Mouse (Mus musculus) MN1 (cell line): ENCODE results near the gene Dag1.
"Not testable (repeated sequence)": the region's sequence is repeated elsewhere in the genome, so short reads cannot be mapped to it uniquely, and the experiment has no call there.

ENCODE experiments used
- DNase-seq: peaks from one replicate; pipeline ENCODE4 v3.0.0-alpha.2; 2016; ENCODE audit warnings: low spot score

The Dag1 gene

DNA sequence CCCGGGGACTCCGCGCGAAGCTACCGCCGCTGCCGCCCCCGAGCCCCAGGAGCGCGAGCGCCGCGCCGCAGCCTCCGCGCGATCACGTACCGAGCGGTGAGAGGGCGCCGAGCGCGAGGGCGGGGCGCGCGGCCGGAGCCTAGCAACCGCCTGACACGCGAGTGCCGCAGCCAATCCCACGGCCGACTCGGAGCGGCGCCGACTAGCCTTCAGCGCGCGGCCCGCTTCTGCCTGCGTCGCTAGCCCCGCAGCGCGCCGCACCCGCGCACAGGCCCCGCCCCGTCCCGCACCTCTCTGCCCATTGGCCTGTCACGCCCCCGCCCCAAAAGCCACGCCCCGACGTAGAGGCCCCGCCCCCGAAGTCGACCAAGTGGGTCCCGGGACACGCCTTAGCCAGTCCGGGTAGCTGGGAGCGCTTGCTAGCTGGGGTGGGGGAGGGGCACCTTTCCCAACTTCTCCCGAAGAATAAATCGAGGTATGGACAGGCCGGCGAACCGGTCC, at the start of gene Dag1:
Gene Dag1, minus strand, starts transcription at position 269 of the 501 bp plus-strand sequence.
- peak; percentile 97 for DNase-seq

GRCm38 (mm10) chr9:108308141-108308540, 44.4 kb upstream of the Dag1 start:
- peak; percentile 22 for DNase-seq

- DNase-seq = no peak
Measured at GRCm38 (mm10) chr9:108307021-108307807, 43.5 kb upstream of the Dag1 start.

DNA sequence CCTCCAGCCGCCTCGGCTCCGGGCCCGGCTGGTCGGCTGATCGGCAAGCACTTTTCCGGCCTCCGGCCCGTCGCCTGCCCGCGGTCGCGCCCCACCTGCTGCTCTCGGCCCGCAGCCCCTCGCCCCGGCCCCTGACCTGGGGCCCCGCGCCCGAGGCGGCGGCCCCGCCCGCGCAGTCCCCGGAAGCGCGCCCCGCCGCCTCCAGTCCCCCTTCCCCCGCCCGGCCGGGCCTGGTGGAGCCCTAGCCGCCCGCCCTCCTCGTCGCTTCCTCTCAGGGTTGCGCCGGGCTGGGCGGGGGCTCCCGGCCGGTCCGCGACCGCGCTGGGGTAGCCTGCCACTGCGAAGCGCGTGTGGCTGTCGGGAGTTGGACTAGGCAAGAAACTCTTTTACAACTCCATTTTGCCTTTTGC, 42.8 kb upstream of the Dag1 start:
- peak; percentile 81 for DNase-seq

DNA sequence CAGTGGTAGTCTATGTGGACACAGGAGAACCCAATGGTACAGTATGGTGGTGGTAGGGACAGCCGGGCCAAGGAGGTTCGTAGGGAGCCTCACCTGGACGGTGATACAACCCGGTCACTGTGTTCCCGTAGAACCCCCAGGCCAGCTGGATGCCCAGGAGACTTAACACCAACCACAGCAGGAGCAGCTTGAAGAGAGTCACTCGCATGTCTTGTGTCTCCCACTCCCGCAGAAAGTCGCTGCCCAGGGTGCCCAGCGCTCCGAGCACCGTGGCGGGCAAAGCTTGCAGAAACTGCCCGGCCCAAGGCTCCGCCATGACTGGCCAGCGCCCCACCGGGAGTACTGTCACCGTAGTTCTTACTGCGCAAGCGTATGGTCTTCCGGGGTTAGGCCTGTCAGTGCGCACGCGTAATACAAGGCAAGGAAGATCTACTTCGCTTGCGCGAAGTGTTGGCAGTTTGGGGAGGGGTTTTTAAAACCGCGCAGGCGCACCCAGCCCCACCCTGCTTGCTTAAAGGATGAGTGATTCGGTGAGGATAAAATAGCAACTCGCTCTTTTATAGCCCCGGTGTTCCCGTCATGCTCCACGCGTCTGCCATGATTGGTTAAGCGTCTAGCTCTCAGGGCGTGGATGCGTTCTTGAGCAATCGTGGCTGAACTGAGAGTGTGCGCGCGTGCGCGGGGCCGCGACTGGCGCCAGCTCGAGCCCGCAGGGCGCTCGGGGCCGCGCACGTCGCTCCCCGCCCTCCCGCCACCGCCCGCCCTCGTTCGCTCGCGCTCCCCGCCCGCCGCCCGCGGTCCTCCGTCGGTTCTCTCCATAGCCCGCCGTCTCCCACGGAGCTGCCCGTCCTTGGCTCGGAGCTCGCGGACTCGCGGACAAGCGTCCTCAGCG, 42.1 kb upstream of the Dag1 start, which contains the start of the genes Rhoa and Tcta:
Gene Rhoa, plus strand, starts transcription at position 501 of the 892 bp plus-strand sequence.
Gene Tcta, minus strand, starts transcription at position 532 of the 892 bp plus-strand sequence.
- DNase-seq = peak; percentile 99

- DNase-seq = no peak
Measured at GRCm38 (mm10) chr9:108305170-108305569, 41.4 kb upstream of the Dag1 start.

DNA sequence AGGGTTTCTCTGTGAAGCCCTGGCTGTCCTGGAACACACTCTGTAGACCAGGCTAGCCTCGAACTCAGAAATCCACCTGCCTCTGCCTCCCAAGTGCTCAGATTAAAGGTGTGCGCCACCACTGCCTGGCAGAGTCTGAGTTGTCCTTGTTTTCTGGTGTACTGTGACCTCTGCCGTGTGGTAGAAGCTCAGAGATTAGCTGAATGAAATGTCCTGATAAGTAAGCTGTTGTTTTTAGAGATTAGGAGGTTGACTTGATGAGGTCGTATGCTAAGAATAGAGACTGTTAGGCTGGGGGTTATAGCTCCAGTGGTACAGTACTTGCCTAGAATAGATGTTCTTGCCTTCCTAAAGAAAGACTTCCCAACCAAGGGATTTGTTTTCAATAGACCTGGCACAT, 41.0 kb upstream of the Dag1 start:
- DNase-seq = no peak

DNA sequence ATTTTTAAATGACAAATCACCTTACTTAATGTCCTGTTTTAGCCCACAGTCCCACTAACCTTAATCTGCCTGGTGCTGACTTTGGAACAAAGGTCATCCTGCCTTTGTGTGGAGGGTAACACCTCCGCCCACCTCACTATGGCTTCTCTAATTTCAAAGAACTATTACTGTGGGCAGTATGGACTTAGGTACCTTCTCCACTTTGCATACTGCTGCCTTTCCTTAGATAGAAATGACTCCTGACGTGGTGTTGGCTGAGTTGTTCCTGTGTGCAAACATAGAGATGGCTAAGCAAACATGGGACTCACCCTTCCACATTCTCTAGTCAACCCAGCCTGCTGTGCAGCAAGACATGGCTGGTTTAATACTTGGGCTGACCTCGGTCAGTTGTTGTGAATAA, 38.1 kb upstream of the Dag1 start:
- no peak for DNase-seq

GRCm38 (mm10) chr9:108296453-108297355, 32.9 kb upstream of the Dag1 start, which contains the start of gene Amt:
TSS of gene Amt (plus strand) at chr9:108296853.
- no peak for DNase-seq

DNA sequence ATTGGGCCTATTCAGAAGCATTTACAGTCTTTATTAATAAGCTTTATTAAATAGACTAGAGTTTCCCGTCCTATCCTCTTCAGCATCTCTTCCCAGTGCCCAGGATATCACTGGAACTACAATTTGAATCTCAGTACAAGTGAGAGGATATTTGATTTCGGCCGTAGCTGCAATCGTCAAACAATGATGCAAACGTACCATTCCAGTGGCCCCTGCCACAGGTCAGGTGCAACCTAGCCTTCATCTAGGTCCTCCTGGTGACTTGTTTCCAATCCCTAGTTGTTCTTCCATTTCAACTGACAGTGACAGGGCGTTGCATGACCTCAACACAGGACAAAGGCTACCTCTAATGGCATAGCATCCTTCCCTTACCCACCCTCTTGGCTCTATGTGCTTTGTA, 27.0 kb upstream of the Dag1 start:
- DNase-seq = peak; percentile 29

DNA sequence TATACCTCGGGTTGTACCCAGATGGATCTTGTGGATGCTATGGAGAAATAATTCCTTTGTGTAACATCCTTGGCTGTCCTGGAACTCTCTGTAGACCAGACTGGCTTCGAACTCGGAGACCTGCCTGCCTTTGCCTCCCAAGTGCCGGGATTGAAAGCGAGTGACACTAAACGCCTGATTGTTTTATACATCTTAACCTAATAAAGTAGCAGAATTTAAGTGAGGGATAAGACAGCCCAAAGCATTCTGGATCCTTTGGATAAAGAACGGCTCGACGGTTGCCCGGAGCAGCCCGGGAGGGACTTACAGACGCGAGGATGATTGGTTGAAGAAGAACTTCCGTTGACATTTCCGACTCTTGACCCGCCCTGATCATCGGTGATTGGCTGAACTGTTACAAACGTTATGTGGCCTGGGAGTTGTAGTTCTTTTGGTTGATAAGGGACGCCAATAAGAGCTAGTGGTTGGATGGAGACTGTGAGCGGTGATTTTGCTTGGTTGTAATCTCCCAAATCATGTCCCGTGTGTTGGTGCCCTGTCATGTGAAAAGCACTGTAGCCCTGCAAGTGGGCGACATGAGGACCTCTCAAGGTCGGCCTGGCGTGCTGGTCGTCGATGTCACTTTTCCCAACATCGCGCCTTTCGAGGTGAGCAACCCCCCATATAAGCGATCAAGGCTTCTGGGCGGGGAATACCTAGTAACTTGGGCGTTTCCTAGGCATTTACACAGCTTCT, 26.4 kb upstream of the Dag1 start, which contains the start of gene Nicn1:
Gene Nicn1, plus strand, starts transcription at position 414 of the 735 bp plus-strand sequence.
- DNase-seq = peak; percentile 97

- no peak for DNase-seq
Measured at GRCm38 (mm10) chr9:108289347-108289746, 25.6 kb upstream of the Dag1 start.

DNA sequence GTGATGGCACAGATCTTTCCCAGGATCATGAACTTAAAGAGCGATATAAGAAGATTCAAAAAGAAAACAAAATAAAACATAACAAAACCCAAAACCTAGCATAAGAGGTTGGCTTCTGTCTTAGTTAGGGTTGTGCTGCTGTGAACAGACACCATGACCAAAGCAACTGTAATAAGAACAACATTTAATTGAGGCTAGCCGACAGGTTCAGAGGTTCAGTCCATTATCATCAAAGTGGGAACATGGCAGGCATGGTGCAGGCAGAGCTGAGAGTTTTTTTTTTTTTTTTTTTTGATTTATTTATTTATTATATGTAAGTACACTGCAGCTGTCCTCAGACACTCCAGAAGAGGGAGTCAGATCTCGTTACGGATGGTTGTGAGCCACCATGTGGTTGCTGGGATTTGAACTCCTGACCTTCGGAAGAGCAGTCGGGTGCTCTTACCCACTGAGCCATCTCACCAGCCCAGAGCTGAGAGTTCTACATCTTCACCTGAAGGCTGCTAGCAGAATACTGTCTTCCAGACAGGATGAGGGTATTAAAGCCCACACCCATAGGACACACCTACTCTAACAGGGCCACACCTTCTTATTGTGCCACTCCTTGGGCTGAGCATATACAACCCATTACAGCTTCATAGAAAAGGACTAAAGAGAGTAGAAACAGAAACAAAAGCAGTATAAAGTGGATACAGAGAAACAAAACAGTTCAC, 23.9 kb upstream of the Dag1 start:
- not testable (repeated sequence) for DNase-seq

- DNase-seq = peak; percentile 83
Measured at GRCm38 (mm10) chr9:108284410-108284809, 20.7 kb upstream of the Dag1 start.

DNA sequence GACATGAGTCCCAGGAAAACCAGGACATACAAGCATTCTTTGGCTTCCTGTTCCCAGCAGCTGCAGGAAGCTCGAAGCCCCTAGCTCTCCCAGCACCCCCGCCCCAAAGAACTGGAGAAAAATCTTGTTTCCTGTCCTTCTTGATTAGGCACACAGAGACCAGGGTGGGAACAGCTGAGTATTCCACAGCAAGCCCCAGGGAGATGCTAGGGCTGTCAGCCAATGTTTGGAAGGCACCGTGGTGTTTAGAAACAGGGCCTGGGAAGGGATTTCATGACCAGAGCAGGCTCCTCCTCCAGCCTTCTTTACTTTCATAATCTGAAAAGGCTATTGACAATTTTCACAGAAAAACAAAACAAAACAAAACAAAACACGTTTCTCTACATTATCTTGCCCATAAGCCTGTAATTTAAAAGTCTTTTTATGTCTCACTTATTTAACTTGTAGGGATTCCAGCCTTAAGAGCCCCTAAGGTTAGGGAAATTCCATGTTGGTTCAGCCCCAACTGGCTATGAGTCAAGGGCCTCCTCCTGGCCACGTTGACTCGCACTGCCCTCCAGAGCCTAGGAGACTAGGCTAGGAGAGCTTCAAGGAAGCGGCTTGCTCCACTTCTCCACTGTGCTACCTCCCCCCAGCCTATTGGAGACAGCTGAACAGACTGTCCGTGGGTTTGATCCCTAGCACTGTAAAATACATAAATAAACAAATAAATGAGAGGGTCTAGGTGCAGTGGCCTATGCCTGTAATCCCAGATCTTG, 16.5 kb upstream of the Dag1 start:
- DNase-seq = peak; percentile 69

DNA sequence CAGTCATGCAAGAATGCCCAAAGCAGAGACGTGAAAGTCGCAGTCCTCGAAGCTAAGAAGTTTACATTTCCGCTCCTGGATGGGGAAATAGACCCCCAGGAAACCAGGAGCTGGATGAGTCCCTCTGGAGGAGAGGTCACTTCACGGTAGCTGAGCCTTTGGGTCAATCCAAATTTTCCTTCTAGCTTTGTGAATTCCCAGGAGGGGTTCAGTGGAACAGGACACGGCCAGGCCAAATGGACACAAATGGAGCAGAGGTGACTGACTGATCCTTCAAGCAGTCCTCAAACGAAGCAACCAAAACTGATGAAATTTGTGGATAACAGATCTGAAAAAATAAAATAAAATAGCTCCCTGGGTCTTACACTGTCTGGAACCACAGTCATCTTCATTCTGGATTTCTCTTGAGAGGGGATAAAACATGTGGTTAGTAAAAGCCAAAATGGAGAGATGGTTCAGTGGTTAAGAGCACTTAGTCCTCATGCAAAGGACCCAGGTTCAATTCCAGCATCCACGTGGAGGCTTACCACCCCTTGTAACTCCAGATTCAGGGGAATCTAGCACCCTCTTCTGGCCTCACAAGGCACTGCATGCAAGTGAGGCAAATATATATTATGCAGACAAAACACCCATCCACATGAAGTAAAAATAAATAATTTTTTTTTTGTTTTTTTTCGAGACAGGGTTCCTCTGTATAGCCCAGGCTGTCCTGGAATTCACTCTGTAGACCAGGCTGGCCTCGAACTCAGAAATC, 15.1 kb upstream of the Dag1 start:
- DNase-seq = no peak

DNA sequence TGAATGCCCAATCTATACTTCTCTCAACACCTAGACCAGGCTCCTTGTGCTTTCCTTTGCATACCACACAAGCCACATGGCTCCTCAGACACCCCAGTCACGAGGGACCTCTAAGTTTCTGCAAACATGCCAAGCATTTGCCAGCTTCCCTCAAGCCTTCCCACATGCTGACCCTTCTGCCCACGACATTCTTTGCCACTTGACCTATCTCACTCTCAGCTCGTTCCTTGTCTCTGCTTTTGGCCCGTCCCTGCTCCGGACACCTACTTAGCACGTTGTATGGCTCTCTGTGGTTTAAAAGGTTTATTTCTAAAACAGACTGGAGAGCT, 11.5 kb upstream of the Dag1 start:
- no peak for DNase-seq

DNA sequence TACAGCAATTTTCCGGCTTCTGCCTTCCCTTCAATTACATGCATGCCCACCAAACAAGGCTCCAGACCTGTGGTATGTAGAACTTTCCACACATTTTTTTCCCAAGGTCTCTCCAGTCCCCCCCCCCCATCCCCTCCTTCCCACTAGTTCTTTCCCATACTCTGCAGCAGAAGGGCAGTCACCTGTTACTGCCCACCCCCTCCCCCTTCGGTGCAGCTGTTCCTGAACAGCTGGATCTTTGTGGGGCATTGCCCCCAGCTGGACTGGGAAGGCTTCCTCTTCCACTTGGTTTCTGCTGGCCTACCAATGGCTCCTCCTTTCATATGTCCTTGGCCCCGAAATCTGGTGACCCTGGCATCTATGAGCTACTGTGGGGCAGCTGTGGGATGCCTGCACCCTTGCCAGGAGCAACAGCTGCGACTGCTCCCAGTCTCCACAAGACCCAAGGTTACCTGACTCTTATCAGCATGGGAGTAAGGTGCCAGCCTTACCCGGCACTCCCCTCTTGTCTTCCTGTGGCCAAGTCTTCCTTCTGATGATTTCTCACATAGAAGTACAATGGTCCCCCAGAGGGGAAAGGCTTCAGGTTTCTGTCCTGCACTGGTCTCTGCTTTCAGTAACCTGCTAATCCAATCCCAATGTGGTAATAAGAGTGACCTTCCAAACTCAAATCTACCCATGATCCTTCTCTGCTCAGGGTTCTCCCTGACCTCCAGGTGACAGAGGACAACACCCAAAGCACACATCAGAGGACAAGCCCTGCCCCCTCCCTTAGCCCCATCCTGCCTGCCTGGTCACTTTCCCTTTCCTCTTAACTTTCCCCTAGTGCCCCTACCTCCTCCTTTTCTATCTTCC, 10.9 kb upstream of the Dag1 start:
- DNase-seq = no peak
